Mouse (Mus musculus): ENCODE measurements around the gene Plxna2. TPM values are rescaled to one million over a fixed set of nuclear protein-coding genes. Genes with fewer than 3 reads are reported as not detected.

Gene Plxna2
- total and polyA plus RNA-seq, 2 experiments from 2014 or later = 9.9 to 43.6 TPM

- WGBS = 80% methylated on average over 2 of the region's 2 CpGs
- no peak for TF ChIP-seq CTCF (IDR thresholded peaks at IDR 0.05)
- Histone ChIP-seq H3K27ac (ENCODE audit: low read depth, low read length) (no peak overlapping the region), H3K9ac (replicated peaks; ENCODE audit: low read length, poor library complexity, severe bottlenecking) (no peak overlapping the region), H3K4me3 (ENCODE audit: low read depth, low read length) (no peak overlapping the region), H3K9me3 (ENCODE audit: low read length) (no peaks in the 10 kb centered on the region), H3K27me3 (ENCODE audit: insufficient read depth, low read length) (no peaks in the 10 kb centered on the region), H3K4me1 (ENCODE audit: insufficient read depth, low read length) (no peaks in the 10 kb centered on the region), H3K4me2 (ENCODE audit: low read depth, low read length, poor library complexity, severe bottlenecking) (no peak overlapping the region), H3K36me3 (ENCODE audit: insufficient read depth, low read length) (peaks cover 3% of the 10 kb centered on the region; the same call in 1 of the 2 replicates)
- no peak for ATAC-seq (ENCODE audit: low FRiP score)
- DNase-seq (ENCODE audit: low spot score) = no peak
Measured at GRCm38 (mm10) chr1:194774350-194774749, 156.3 kb downstream of the Plxna2 start.

GRCm38 (mm10) chr1:194774754-194775153 is 156.7 kb downstream of the Plxna2 start:
- no peak for TF ChIP-seq CTCF (IDR thresholded peaks at IDR 0.05)
- no peak overlapping the region for H3K9ac ChIP-seq (replicated peaks; ENCODE audit: low read length, poor library complexity, severe bottlenecking)
- ATAC-seq (ENCODE audit: low FRiP score) = no peak
- H3K27ac ChIP-seq (ENCODE audit: low read depth, low read length) = no peak overlapping the region
- no peaks in the 10 kb centered on the region for H3K9me3 ChIP-seq (ENCODE audit: low read length)
- H3K36me3 ChIP-seq (ENCODE audit: insufficient read depth, low read length) = peaks cover 3% of the 10 kb centered on the region; the same call in 1 of the 2 replicates
- H3K27me3 ChIP-seq (ENCODE audit: insufficient read depth, low read length) = no peaks in the 10 kb centered on the region
- H3K4me1 ChIP-seq (ENCODE audit: insufficient read depth, low read length) = no peaks in the 10 kb centered on the region
- 74% methylated on average over 1 of the region's 1 CpGs for WGBS
- no peak for DNase-seq (ENCODE audit: low spot score)
- H3K4me3 ChIP-seq (ENCODE audit: low read depth, low read length) = no peak overlapping the region
- H3K4me2 ChIP-seq (ENCODE audit: low read depth, low read length, poor library complexity, severe bottlenecking) = no peak overlapping the region

- TF ChIP-seq CTCF (IDR thresholded peaks at IDR 0.05) = no peak
- H3K9ac ChIP-seq (replicated peaks; ENCODE audit: low read length, poor library complexity, severe bottlenecking) = no peak overlapping the region
- H3K27ac ChIP-seq (ENCODE audit: low read depth, low read length) = no peak overlapping the region
- peaks cover 7% of the 10 kb centered on the region for H3K36me3 ChIP-seq (ENCODE audit: insufficient read depth, low read length)
- DNase-seq (ENCODE audit: low spot score) (no peak), ATAC-seq (ENCODE audit: low FRiP score) (no peak)
- H3K4me3 ChIP-seq (ENCODE audit: low read depth, low read length) = no peak overlapping the region
- H3K4me1 ChIP-seq (ENCODE audit: insufficient read depth, low read length) = no peaks in the 10 kb centered on the region
- H3K4me2 ChIP-seq (ENCODE audit: low read depth, low read length, poor library complexity, severe bottlenecking) = no peak overlapping the region
- H3K27me3 ChIP-seq (ENCODE audit: insufficient read depth, low read length) = no peaks in the 10 kb centered on the region
- H3K9me3 ChIP-seq (ENCODE audit: low read length) = no peaks in the 10 kb centered on the region
Measured at GRCm38 (mm10) chr1:194775656-194776374, 157.8 kb downstream of the Plxna2 start.

- H3K4me3 ChIP-seq (ENCODE audit: low read depth, low read length) = no peak overlapping the region
- no peak overlapping the region for H3K4me2 ChIP-seq (ENCODE audit: low read depth, low read length, poor library complexity, severe bottlenecking)
- H3K9me3 ChIP-seq (ENCODE audit: low read length) = no peaks in the 10 kb centered on the region
- no peaks in the 10 kb centered on the region for H3K4me1 ChIP-seq (ENCODE audit: insufficient read depth, low read length)
- WGBS = 82% methylated on average over 5 of the region's 5 CpGs
- H3K27me3 ChIP-seq (ENCODE audit: insufficient read depth, low read length) = no peaks in the 10 kb centered on the region
- H3K27ac ChIP-seq (ENCODE audit: low read depth, low read length) = no peak overlapping the region
- no peak for ATAC-seq (ENCODE audit: low FRiP score)
- H3K36me3 ChIP-seq (ENCODE audit: insufficient read depth, low read length) = peaks cover 7% of the 10 kb centered on the region
- no peak overlapping the region for H3K9ac ChIP-seq (replicated peaks; ENCODE audit: low read length, poor library complexity, severe bottlenecking)
- DNase-seq (ENCODE audit: low spot score) = no peak
- TF ChIP-seq CTCF (IDR thresholded peaks at IDR 0.05) = no peak
Measured at GRCm38 (mm10) chr1:194776510-194777244, 158.7 kb downstream of the Plxna2 start.

GRCm38 (mm10) chr1:194777608-194778007 is 159.6 kb downstream of the Plxna2 start:
- no peak overlapping the region for H3K4me2 ChIP-seq (ENCODE audit: low read depth, low read length, poor library complexity, severe bottlenecking)
- 81% methylated on average over 2 of the region's 2 CpGs for WGBS
- H3K27ac ChIP-seq (ENCODE audit: low read depth, low read length) = no peak overlapping the region
- TF ChIP-seq CTCF (IDR thresholded peaks at IDR 0.05) = no peak
- H3K4me3 ChIP-seq (ENCODE audit: low read depth, low read length) = no peak overlapping the region
- ATAC-seq (ENCODE audit: low FRiP score) = no peak
- no peaks in the 10 kb centered on the region for H3K9me3 ChIP-seq (ENCODE audit: low read length)
- no peak overlapping the region for H3K9ac ChIP-seq (replicated peaks; ENCODE audit: low read length, poor library complexity, severe bottlenecking)
- H3K4me1 ChIP-seq (ENCODE audit: insufficient read depth, low read length) = no peaks in the 10 kb centered on the region
- DNase-seq (ENCODE audit: low spot score) = no peak
- peaks cover 10% of the 10 kb centered on the region for H3K36me3 ChIP-seq (ENCODE audit: insufficient read depth, low read length)
- no peaks in the 10 kb centered on the region for H3K27me3 ChIP-seq (ENCODE audit: insufficient read depth, low read length)

GRCm38 (mm10) chr1:194780392-194780791 is 162.4 kb downstream of the Plxna2 start:
- Histone ChIP-seq H3K36me3 (ENCODE audit: insufficient read depth, low read length) (peaks cover 10% of the 10 kb centered on the region), H3K9ac (replicated peaks; ENCODE audit: low read length, poor library complexity, severe bottlenecking) (no peak overlapping the region), H3K4me2 (ENCODE audit: low read depth, low read length, poor library complexity, severe bottlenecking) (no peak overlapping the region), H3K27me3 (ENCODE audit: insufficient read depth, low read length) (no peaks in the 10 kb centered on the region), H3K4me1 (ENCODE audit: insufficient read depth, low read length) (no peaks in the 10 kb centered on the region), H3K9me3 (ENCODE audit: low read length) (no peaks in the 10 kb centered on the region), H3K27ac (ENCODE audit: low read depth, low read length) (no peak overlapping the region), H3K4me3 (ENCODE audit: low read depth, low read length) (no peak overlapping the region)
- TF ChIP-seq CTCF (IDR thresholded peaks at IDR 0.05) = no peak
- DNase-seq (ENCODE audit: low spot score) = no peak
- ATAC-seq (ENCODE audit: low FRiP score) = no peak
- WGBS = 96% methylated on average over 3 of the region's 3 CpGs
